Mouse (Mus musculus) small intestine, adult 2 months (tissue): ENCODE data around the gene Pnpla5.

ENCODE experiments used
- CTCF ChIP-seq: fragments of 200-500 bp; IDR thresholded peaks from 2 replicates; pipeline ENCODE4 v1.5.1; 2012; ENCODE audit warnings: low read depth, mild to moderate bottlenecking, control low read depth, inconsistent platforms, low read length, moderate library complexity, mixed read lengths; ENCODE audit not compliant: insufficient replicate concordance, insufficient read length; ENCODE audit errors: extremely low read depth
- POLR2A ChIP-seq: fragments of 200-500 bp; IDR thresholded peaks from 2 replicates; pipeline ENCODE4 v1.6.1; 2012; ENCODE audit warnings: low read depth, mild to moderate bottlenecking, control low read depth, inconsistent platforms, low read length, moderate library complexity

DNA sequence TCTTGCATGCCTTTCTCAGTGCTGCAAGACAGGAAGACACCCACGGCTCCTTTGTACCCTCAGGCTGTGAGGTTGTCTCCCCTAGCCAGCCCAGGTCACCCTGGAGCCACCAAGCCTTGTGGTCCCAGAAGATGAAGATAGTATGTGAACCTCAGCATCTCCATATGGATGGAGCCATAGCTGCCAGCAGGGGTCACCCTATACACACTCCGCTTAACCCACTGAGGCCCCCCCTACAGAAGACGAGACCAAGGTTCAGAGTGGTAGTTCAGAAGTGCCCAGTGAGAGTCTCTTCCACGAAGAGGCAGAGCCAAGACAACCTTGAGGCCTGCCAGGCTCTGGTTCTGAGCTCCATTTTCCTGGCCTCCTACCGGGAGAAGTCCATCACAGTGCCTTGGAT is 7.2 kb downstream of the Pnpla5 start:
- TF ChIP-seq POLR2A (no peak), CTCF (no peak)
